Mouse (Mus musculus) kidney, adult 2 months (tissue): ENCODE results near the gene Armh2. TPM values are rescaled to one million over a fixed set of nuclear protein-coding genes. Genes with fewer than 3 reads are reported as not detected.

Experiments used
- DNase-seq: peaks from one replicate; pipeline ENCODE4 v3.0.0; 2021
- H3K27ac ChIP-seq: fragments of 200-500 bp; 2 replicates; pipeline ENCODE4 v1.5.1; 2012; ENCODE audit warnings: low read depth, low read length, control low read depth, inconsistent platforms; ENCODE audit not compliant: insufficient read depth
- H3K27me3 ChIP-seq: fragments of 200-500 bp; replicated peaks from 2 replicates; pipeline ENCODE4 v1.6.1; 2012; ENCODE audit warnings: mild to moderate bottlenecking, moderate library complexity, low read length, inconsistent platforms; ENCODE audit not compliant: control insufficient read depth, insufficient read depth
- H3K36me3 ChIP-seq: fragments of 200-500 bp; 2 replicates; pipeline ENCODE4 v1.6.1; 2012; ENCODE audit warnings: mild to moderate bottlenecking, moderate library complexity, low read length, inconsistent platforms; ENCODE audit not compliant: control insufficient read depth, insufficient read depth
- H3K4me1 ChIP-seq: fragments of 200-500 bp; 2 replicates; pipeline ENCODE4 v1.6.1; 2011; ENCODE audit warnings: low read length; ENCODE audit not compliant: control insufficient read depth, insufficient read depth
- H3K4me3 ChIP-seq: fragments of 200-500 bp; 2 replicates; pipeline ENCODE4 v1.5.1; 2011; ENCODE audit warnings: mild to moderate bottlenecking, low read depth, low read length, control low read depth; ENCODE audit not compliant: insufficient read depth
- CTCF ChIP-seq: fragments of 200-500 bp; conservative IDR thresholded peaks from 2 replicates; pipeline ENCODE4 v1.5.1; 2011; ENCODE audit warnings: low read depth, mild to moderate bottlenecking, control low read depth, low read length, moderate library complexity, mixed read lengths; ENCODE audit not compliant: insufficient read depth, insufficient read length
- POLR2A ChIP-seq: fragments of 200-500 bp; IDR thresholded peaks from one replicate; pipeline ENCODE4 v1.6.1; 2011; ENCODE audit warnings: low read depth, low read length, control low read depth
- WGBS: fragments of 180-500 bp; shearing (Covaris S2); methylation state at CpG from one replicate; pipeline ENCODE4 v1.1.7; 2018; 5-methylcytosine and 5-hydroxymethylcytosine counted together
- polyA plus RNA-seq: library from polyadenylated mRNA; depleted of rRNA; stranded (reverse); fragments of >200 nt; gene quantifications from 2 replicates; pipeline ENCODE4 v1.2.3, GENCODE M21; 2012

Armh2 gene
- polyA plus RNA-seq, 1 experiment, result not detected

GRCm38 (mm10) chr13:24724395-24724759, 16.7 kb upstream of the Armh2 start:
- TF ChIP-seq POLR2A (no peak), CTCF (no peak)
- no peak overlapping the region for H3K27ac ChIP-seq
- H3K36me3 ChIP-seq, result no peaks in the 10 kb centered on the region
- DNase-seq, result no peak
- H3K4me3 ChIP-seq, result no peak overlapping the region
- H3K27me3 ChIP-seq, result no peaks in the 10 kb centered on the region
- WGBS, result 32% methylated on average over 4 of the region's 4 CpGs
- H3K4me1 ChIP-seq, result peaks cover 5% of the 10 kb centered on the region; the same call in 1 of the 2 replicates

- H3K4me1 ChIP-seq, result no peaks in the 10 kb centered on the region
- WGBS, result 90% methylated on average over 5 of the region's 5 CpGs
- no peak overlapping the region for H3K4me3 ChIP-seq
- no peak for DNase-seq
- no peaks in the 10 kb centered on the region for H3K36me3 ChIP-seq
- H3K27ac ChIP-seq, result no peak overlapping the region
- TF ChIP-seq POLR2A (no peak), CTCF (no peak)
- H3K27me3 ChIP-seq, result no peaks in the 10 kb centered on the region
These were observed 11.9 kb upstream of the Armh2 start for GRCm38 (mm10) chr13:24729128-24729527.

GRCm38 (mm10) chr13:24734502-24734901, 6.5 kb upstream of the Armh2 start:
- 90% methylated on average over 5 of the region's 5 CpGs for WGBS
- Histone ChIP-seq H3K27me3 (no peaks in the 10 kb centered on the region), H3K4me1 (no peaks in the 10 kb centered on the region), H3K4me3 (no peak overlapping the region), H3K27ac (no peak overlapping the region), H3K36me3 (no peaks in the 10 kb centered on the region)
- DNase-seq, result no peak
- TF ChIP-seq CTCF (no peak), POLR2A (no peak)

- 60% methylated on average over 6 of the region's 6 CpGs for WGBS
- H3K27ac ChIP-seq, result no peak overlapping the region
- no peaks in the 10 kb centered on the region for H3K36me3 ChIP-seq
- H3K27me3 ChIP-seq, result no peaks in the 10 kb centered on the region
- TF ChIP-seq CTCF, result no peak
- no peak for TF ChIP-seq POLR2A
- no peak overlapping the region for H3K4me3 ChIP-seq
- DNase-seq, result no peak
- no peaks in the 10 kb centered on the region for H3K4me1 ChIP-seq
These were observed 5.4 kb upstream of the Armh2 start for GRCm38 (mm10) chr13:24735608-24736131.

GRCm38 (mm10) chr13:24747823-24748222, 6.8 kb downstream of the Armh2 start:
- Histone ChIP-seq H3K4me3 (no peak overlapping the region), H3K27ac (no peak overlapping the region), H3K27me3 (no peaks in the 10 kb centered on the region), H3K36me3 (no peaks in the 10 kb centered on the region), H3K4me1 (no peaks in the 10 kb centered on the region)
- no peak for TF ChIP-seq CTCF
- no peak for DNase-seq
- WGBS, result 88% methylated on average over 3 of the region's 3 CpGs

GRCm38 (mm10) chr13:24750807-24751206, 9.8 kb downstream of the Armh2 start:
- no peaks in the 10 kb centered on the region for H3K36me3 ChIP-seq
- 93% methylated on average over 8 of the region's 8 CpGs for WGBS
- H3K4me3 ChIP-seq, result no peak overlapping the region
- DNase-seq, result no peak
- no peak overlapping the region for H3K27ac ChIP-seq
- H3K4me1 ChIP-seq, result no peaks in the 10 kb centered on the region
- H3K27me3 ChIP-seq, result no peaks in the 10 kb centered on the region
- TF ChIP-seq CTCF (no peak), POLR2A (no peak)

GRCm38 (mm10) chr13:24751396-24751795, 10.4 kb downstream of the Armh2 start:
- no peak overlapping the region for H3K27ac ChIP-seq
- no peak overlapping the region for H3K4me3 ChIP-seq
- no peaks in the 10 kb centered on the region for H3K27me3 ChIP-seq
- WGBS, result 92% methylated on average over 8 of the region's 8 CpGs
- H3K4me1 ChIP-seq, result no peaks in the 10 kb centered on the region
- TF ChIP-seq CTCF (no peak), POLR2A (no peak)
- no peaks in the 10 kb centered on the region for H3K36me3 ChIP-seq
- DNase-seq, result no peak
